Mouse (Mus musculus): ENCODE results near the gene St3gal6.

St3gal6 gene

DNA sequence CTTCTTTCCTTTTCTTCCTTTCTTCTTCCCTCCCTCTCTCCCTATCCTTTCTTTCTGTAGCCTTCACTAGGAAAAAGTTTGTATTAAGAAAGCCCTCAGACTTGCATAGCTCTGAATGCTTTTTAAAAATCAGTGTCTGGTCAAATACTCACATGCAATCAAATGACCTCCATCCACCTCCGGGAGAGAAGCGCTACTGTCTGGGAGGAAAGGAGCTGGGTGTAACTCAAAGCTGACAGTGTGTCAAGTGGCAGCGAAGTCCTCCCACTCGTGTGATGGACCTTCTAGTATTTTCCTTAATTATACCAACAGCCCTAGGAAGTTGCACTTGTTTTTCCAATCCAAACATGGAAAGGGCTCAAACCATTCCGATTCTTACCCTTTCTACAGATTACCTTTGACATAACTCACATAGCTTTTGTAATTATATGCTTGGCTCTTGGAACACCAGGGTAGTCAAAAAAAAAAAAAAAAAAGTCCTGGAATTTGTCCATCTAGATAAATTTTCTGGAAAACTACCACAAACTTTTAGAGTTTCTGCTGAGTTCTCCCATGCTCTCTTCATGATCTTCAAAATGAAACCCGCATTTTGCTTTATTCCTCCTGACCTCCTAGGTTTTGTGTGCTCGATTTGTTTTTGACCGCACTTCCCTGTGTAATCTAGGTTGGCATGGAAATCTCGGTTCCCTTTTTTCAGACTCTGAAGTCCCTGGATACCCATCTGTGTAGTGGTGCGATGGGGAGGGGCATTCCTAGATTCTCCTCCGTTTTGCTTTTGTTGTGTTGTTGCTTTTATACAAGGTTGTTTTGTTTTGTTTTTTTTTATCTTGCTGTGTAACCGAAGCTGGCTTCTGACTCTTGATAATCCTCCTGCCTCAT lies at the start of gene St3gal6:
Gene St3gal6 (minus strand): TSS at position 272 of the 879 bp plus-strand sequence.
- no peak for DNase-seq (ENCODE audit: low spot score in 2 of 2)

DNA sequence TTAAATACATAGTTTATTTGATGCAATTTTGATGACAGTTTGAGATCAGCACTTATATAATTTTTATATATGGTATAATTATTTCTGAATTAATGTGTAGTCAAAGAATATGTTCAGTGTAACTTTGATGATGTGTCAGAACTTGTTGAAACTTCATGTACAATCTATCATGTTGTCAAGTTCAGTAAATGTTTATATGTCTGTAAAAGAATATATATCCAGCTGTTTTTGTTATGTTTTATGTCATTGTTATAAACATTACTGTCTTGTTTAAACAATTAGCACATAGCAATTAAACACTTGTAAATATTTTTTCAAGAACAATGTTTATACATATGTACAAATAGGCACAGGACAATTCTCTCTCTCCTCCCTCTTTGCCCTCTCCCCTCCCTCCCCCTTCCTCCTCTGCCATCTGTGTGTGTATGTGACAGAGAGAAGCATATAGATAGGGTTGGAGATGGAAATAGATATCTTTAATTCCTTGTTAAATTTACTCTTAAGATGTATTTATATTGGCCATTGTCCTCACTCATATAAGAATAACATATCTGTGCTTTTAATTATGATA lies 46.7 kb upstream of the St3gal6 start:
- no peak for DNase-seq (ENCODE audit: low spot score in 2 of 2)

DNA sequence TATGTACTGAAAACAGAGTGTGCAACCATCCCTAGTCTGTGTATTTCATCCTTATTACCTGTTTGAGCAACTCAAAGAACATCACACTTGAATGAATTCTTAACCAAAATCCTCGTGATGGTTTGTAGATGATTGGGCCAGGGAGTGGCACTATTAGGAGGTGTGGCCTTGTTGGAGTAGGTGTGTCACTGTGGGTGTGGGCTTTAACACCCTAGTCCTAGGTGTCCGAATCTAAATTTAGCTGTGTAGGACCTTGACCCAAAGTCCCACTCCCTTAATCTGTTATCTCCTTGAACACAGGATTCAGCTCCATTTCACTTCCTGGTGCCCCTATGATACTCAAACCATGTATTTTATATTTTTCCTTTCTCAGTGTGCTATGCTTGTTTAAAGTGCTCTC lies 37.2 kb upstream of the St3gal6 start:
- DNase-seq (ENCODE audit: low spot score in 2 of 2): no peak

DNA sequence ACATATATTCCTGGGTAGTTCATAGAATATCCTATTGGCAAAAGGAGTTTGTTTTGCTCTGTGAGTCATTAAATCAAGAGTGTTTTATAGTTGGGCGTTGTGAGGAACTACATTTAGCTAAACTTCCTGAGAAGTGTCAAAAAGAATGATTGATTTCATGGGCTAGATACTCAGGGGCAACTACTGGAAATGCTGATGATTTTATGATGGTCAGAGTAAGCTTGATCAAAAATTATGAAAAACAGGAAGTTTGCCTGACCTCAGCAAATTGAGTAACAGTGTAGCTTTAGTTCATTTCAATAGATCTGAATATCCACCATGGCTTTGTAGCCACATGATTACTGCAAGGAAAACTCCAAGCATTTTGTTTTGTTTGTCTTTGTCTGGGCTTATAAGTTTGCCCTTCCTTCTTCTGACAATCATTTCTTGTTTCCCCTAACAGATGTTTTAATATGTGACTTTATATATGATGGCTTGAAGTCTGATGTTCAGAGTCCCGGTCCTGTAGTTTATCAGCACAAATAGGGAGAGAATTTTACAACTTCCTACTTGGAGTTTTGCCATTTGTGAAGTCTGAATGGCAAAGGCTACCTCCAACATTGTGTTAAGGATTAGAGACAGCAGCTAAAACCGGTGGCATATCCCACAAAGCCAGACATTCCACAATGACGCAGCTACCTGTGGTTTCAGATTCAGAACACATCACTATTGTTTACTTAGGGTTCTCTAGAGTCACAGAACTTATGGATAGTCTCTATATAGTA lies 32.2 kb upstream of the St3gal6 start:
- DNase-seq (ENCODE audit: low spot score in 2 of 2): no peak

DNA sequence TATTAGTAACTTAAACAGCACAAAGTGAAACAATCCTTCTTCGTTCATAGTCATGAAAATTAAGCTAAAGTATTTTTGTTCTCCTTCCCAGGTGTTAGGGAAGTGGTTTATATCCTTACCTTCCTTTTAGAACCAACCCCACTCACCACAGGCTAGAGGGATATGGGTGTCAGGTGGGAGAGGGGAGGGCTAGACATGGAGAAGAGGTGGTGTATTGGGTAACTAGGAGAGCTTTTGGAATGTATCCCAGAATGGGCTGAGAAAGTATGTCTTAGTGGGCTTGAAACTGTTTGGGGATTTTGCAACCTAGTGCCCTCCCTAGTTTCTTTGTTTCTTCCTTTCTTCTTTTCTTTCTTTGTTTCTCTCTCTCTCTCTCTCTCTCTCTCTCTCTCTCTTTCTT lies 30.6 kb upstream of the St3gal6 start:
- no peak for DNase-seq (ENCODE audit: low spot score in 2 of 2)

DNA sequence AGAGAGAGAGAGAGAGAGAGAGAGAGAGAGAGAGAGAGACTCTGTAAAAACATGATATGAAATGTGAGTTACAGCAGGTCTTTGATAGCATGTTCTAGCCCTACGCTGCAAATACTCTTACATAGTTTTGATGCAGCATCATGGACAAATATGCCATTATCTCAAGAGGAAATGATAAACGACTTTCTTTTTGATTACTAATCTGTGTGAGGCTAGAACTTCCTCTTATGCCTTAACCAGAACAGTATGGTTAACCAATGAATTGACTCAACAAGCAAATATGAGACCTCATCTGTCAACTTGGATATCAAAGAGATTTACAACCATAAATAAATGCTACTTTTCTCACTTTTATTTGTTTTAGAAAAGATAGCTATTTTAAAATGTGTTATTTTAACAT lies 24.0 kb upstream of the St3gal6 start:
- no peak for DNase-seq (ENCODE audit: low spot score in 2 of 2)

DNA sequence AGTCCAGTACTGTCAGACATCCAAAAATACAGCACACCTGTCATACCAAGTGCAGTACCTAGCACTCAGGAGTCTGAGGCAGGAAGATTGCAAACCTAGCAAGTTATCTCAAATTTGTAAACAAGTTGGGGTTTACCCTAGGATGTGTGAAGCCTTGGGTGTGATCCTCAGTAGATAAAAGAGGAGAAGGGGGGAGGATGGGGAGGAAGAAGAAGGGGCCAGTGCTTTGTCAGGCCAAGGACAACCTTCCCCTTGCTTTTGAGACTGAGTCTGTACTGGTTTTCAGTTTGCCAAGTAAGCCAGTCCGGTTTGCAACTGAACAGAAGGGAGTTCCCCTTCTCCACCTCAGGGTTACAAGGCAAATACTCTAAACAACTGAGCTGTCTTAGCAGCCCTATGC lies 22.1 kb upstream of the St3gal6 start:
- DNase-seq (ENCODE audit: low spot score in 2 of 2): no peak

DNA sequence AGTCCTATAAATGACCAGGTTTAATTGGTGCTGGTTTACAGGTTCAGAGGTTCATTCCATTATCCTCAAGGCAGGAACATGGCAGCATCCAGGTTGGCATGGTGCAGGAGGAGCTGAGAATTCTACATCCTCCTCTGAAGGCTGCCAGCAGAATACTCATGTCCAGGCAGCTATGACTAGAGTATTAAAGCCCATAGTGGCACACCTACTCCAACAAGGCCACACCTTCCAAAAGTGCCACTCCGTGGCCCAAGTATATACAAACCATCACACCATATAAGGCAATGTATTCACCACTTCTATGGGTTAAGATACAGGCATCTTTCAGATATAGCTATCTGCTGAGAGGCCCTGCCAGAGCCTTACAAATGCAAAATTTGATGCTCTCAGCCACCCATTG lies 15.4 kb upstream of the St3gal6 start:
- DNase-seq (ENCODE audit: low spot score in 2 of 2): no peak

DNA sequence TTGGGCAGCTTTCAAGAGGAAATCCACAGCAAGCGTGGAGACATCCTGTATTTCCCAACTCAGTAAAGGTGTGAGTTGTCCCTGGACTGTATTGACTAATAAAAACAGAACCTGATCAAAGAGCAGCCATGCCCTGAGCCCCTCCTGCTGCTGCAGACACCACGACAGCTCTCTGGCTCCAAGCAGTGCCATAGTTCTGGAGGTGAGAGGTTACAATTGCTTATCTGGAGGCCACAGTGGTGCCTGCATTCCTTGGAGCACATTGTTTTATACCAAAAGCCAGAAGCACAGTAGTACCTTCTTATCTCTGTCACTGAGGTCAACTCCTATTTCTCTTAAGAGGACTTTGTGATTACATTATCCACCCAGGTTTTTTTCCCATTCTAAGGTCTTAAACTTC lies 15.0 kb upstream of the St3gal6 start:
- no peak for DNase-seq (ENCODE audit: low spot score in 2 of 2)

DNA sequence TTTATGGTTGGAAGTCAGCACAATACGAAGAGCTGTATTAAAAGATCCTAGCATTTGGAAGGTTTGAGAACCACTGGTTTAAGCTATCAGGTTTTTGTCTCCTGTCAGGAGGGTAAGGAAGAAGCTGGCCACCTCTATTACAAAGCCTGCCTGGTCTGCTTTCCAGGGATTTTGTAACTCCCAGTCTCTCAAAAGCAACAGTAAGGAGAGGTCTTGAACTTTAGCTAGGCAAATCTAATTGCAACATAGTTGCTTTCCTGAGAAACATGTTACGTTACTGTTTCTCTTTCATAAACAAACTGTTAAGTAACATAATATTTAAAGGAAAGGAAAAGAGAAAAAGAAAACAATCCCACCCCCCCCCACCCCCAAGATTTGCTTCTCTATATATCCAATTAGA lies 12.0 kb upstream of the St3gal6 start:
- no peak for DNase-seq (ENCODE audit: low spot score in 2 of 2)

DNA sequence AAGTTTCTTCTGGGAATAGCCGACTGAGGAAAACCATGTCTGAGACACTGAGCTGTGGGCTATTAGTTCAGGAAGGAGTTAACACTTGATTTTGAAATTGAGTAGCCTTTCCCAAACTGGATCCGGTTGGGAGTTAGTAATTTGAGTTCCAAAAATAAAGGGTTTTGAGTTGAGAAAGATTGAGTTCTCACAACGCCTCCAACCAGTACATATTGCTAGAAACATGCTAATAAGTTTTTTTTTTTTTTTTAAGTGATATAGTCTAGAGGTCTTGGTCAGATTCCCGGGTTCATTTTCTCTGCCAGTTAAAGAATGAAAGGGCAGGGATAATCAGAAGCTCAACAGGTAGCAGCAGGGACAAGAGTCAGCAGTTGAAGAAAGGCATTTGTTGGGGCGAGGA lies 11.2 kb upstream of the St3gal6 start:
- no peak for DNase-seq (ENCODE audit: low spot score in 2 of 2)

DNA sequence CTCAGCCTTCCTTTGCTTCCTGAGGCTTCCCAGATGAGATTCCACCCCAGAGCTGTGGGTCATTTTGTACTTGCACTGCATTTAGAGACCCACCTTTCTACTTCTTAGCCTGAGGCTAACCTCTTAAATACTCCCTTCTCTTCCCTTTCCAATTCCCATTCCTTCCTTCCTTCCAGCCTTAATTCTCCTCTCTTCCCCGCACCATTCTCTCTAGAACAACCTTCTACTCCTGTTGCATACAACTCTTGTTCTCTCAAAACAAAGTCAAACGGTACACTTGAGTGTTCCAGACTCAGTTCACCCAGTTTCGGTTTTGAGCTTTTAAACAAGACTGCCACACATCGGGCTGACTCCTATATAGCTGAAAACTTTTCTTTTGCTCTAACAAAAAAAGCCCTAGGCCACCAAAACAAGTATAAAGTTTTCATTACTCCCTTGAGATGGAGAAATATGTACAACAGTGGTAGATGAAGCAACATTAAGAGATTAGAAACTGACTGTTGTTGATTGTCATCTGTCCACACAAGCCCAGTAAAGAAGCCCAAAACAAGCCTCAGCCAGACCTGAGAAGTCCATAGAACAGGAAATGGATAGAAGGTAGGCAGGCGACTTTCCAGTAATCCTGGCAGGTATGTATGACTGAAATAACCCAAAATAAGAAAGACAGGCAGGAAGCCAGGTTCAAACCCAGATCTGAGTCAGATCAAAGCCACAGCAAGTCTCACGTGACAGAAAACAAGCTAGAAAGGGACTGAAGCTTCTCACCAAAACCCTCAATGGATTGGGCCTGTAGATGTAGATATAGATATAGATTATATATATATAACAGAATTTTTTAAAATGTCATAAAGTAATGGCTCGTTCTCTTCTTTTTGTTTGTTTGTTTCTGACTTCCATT lies 10.5 kb upstream of the St3gal6 start:
- no peak for DNase-seq (ENCODE audit: low spot score in 2 of 2)

DNA sequence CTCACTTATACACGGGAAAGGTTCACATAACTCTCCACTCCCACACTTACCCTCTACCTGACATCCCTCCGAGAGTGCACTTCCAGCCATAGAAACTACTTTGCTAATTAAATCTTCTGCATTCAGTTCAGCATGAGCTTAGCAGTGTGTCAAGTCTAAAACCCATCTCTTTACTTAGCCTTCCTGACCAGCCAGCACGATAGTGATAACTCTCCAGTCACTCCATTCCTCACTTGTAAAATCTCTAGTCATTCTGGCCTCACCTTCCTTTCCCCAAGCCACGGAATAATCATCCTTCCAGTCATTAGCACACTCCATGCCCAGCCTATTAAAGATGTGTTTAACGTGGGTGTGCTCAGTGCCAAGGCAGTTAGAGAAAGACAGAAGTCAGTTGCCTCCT lies 9.7 kb upstream of the St3gal6 start:
- DNase-seq (ENCODE audit: low spot score in 2 of 2): no peak

DNA sequence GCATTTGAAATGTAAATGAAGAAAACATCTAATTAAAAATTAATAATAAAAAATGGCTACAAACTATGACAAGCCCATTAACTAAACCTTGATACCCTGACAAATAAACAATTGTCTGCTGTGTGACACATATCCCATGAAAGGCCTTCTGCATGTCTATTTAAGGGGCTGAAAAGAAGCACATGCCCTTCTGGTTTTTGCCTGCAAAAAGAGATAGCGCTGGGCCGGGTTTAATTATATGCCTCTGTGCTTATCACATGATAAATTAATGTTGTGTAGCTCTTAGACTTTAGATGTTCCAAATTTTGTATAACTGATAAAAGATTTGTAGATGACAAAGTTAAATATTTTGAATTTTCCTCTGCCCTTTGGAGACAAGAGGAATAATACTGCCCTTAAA lies 9.2 kb upstream of the St3gal6 start:
- no peak for DNase-seq (ENCODE audit: low spot score in 2 of 2)

DNA sequence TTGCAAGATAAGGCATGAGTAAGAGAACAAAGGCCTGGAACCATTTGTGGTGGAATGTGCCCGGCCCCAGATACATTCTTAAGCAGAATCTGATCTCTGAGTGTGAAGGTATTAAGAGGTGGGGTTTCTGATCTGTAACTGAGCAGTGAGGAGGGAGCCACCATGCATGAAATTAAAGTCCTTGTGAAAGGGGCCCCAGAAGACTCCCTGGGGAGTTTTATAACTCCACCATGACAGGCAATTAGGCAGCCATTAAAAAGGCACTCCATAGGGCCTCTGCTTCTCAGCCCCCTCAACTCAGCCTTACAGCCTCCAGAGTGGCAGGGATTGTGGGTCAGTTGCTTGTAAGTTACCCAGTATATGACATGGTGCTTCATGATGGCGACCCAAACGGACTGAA lies 8.5 kb upstream of the St3gal6 start:
- DNase-seq (ENCODE audit: low spot score in 2 of 2): no peak

DNA sequence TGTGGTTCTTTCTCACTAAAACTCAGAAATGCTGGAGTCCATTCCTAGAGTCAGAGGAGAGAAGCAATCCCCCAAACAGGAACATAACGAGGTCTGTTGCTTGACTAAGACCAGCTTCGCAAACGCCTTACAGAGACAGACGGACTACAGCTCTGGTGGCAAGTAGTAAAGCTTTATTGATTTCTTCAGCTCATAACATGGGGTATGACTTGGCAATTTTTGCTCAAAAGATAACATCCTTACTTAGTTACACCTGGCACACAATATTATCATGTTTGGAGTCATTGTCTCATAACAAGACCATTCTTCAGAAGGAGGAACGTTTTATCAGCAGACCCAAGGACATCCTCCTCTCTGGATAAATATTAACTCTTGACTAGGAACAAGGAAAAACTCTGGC lies 3.8 kb upstream of the St3gal6 start:
- no peak for DNase-seq (ENCODE audit: low spot score in 2 of 2)

DNA sequence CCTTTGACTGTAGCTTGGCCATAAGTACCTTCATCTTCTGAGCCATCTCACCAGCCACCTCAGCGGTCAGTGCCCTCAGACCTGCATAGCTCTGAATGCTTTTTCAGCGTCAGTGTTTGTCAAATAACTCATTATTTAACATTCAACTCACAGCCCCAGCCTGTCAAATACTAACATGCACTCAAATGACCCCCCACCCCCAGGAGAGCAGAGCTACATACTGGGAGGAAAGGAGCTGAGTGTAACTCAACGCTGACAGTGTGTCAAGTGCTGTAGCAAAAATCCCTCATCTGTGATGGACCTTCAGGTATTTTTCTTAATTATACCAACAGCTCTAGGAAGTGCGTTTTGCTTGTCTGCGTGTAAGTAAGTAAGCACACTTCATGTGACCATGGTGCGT lies 2.7 kb upstream of the St3gal6 start:
- DNase-seq (ENCODE audit: low spot score in 2 of 2): no peak

DNA sequence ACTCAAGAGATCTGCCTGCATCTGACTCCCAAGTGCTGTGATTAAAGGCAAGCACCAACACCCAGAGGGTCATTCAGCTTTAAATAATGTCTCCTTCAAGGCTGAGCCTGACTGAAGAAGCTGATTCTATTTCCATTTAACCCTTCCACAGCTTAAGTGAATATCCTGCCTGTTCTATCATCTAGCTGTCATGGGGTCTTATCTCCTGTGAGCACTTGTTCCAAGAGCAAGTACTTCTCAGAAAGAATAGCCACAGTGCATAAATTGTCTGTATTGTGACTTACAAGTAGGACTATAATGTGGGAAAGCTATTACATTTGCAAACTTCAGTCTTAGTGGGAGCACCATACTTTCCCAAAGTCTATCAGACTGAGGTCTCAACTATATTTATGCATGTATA lies 1.8 kb upstream of the St3gal6 start:
- DNase-seq (ENCODE audit: low spot score in 2 of 2): no peak

DNA sequence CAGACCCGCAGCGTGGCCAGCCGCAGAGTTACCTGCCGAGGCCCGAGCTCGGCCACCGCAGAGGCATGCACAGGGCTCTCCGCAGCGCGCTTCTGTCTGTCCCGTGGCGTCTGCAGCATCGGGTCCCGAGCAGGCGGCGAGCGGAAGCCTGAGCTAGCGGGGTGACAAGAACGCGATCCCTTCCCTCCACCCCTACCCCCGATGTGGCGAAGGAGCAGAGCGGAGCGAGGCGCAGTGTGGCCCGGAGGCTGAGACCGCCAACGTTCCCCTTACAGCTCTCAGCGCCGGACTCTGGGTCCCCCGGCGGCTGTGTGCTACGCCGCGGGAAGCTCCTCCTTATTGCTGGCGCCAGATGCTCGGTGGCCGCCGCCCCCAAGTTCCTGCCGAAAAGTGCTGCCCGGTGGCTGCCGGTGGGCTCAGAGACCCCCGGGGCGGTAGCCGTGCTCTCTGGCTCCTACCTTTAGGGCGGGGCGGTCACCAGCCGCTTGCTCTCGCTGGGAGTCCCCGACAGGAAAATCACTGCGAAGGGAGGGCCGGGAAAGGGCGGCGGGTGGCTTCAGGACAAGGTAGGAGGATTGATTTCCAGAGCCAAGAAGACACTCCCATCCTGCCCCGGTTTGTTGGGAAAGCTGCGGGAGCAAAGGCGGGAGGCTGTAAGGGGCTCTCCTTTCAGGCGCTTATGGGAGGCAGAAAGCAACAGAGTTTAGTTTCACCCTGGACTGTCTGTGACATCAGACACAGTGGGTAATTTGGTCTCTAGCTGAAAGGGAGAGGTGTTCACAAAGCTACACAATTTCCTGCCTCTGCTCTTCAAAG lies 791 bp downstream of the St3gal6 start:
- peak; percentile 60 to 71 for DNase-seq (ENCODE audit: low spot score in 2 of 2)

DNA sequence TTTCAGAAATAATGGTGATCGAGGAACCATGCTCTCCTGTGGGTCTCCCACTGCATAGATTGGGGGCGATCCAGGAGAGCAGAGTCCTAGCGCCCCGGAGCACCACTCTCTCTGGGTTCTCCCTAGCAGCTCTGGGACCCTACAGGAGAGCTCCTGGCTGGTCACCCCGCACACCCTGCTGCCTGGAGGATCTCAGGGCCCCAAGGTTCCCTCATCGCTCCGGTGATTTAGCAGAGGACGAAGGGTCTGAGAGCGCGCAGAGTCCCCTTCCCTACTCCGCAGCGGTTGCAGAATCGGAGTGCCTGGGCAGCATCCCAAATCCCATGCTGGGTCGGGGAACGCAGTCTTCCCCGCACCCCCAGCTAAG lies 1.4 kb downstream of the St3gal6 start:
- DNase-seq (ENCODE audit: low spot score in 2 of 2): no peak

DNA sequence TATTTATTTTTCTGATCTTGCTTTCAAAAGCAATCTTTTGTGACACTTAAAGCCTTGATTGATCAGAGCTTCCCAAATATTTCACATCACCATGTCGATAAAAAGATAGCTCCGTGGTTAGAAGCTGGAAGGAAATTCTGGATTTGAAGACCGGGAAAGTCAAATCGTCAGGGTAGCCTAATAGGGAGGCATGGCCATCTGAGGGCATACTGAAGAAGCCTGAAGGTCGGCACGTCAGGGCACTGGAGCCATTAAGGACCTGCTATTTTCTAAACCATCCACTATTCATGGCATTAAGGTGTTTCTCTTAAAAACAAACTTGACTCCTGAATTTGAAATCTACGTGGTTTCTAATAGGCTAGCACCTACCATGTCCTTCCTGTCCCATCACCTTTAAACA lies 2.1 kb downstream of the St3gal6 start:
- DNase-seq (ENCODE audit: low spot score in 2 of 2): no peak

All from right cerebral cortex, postnatal 10 days (tissue).